Mouse (Mus musculus): ENCODE results near the gene Ikzf5.

Ikzf5 gene

GRCm38 (mm10) chr7:131345856-131346541 lies 64.3 kb downstream of the Ikzf5 start:
- no peak for DNase-seq
